Mouse (Mus musculus) spleen, adult 2 months (tissue): ENCODE results near the gene Tph1.

Experiments
- CTCF ChIP-seq: fragments of 200-500 bp; IDR thresholded peaks from 2 replicates; pipeline ENCODE4 v1.5.1; 2011; ENCODE audit warnings: mild to moderate bottlenecking, inconsistent platforms; ENCODE audit not compliant: insufficient read depth, insufficient read length, insufficient replicate concordance; ENCODE audit errors: extremely low read depth
- POLR2A ChIP-seq: fragments of 200-500 bp; IDR thresholded peaks from 2 replicates; pipeline ENCODE4 v1.6.1; 2011; ENCODE audit warnings: low read depth, low read length, inconsistent platforms

GRCm38 (mm10) chr7:46640062-46640461, 32.3 kb downstream of the Tph1 start:
- TF ChIP-seq POLR2A (no peak), CTCF (no peak)
